Mouse (Mus musculus) intestine, postnatal 0 days (tissue): ENCODE measurements around the gene Glb1. TPM values are rescaled to one million over a fixed set of nuclear protein-coding genes. Genes with fewer than 3 reads are reported as not detected.

Experiments
- ATAC-seq: fragments of 200-750 bp; cut with Nextera tagmentation; 2 replicates; pipeline ENCODE4 v1.8.0; 2017; ENCODE audit warnings: mild to moderate bottlenecking, moderate TSS enrichment, moderate library complexity
- H3K27ac ChIP-seq: fragments of 300-500 bp; sonication (generic); 2 replicates; pipeline ENCODE4 v1.5.1; 2014; ENCODE audit warnings: mild to moderate bottlenecking, low read depth, low read length, moderate library complexity
- H3K27me3 ChIP-seq: fragments of 300-500 bp; sonication (generic); replicated peaks from 2 replicates; pipeline ENCODE4 v1.6.1; 2014; ENCODE audit warnings: low read length, mixed read lengths; ENCODE audit not compliant: control insufficient read depth, insufficient read depth
- H3K36me3 ChIP-seq: fragments of 300-500 bp; sonication (generic); 2 replicates; pipeline ENCODE4 v1.6.1; 2014; ENCODE audit warnings: mild to moderate bottlenecking, moderate library complexity; ENCODE audit not compliant: control insufficient read depth, insufficient read depth
- H3K4me1 ChIP-seq: fragments of 300-500 bp; sonication (generic); replicated peaks from 2 replicates; pipeline ENCODE4 v1.6.1; 2014; ENCODE audit warnings: antibody characterized with exemption, low read length, mixed read lengths; ENCODE audit not compliant: control insufficient read depth, insufficient read depth
- H3K4me2 ChIP-seq: fragments of 300-500 bp; sonication (generic); replicated peaks from 2 replicates; pipeline ENCODE4 v1.6.1; 2014; ENCODE audit warnings: low read depth, mild to moderate bottlenecking, moderate library complexity
- H3K4me3 ChIP-seq: fragments of 300-500 bp; sonication (generic); 2 replicates; pipeline ENCODE4 v1.5.1; 2014; ENCODE audit warnings: low read depth, low read length
- H3K9ac ChIP-seq: fragments of 300-500 bp; sonication (generic); 2 replicates; pipeline ENCODE4 v1.6.1; 2014; ENCODE audit warnings: mild to moderate bottlenecking, low read depth, low read length
- H3K9me3 ChIP-seq: fragments of 300-500 bp; sonication (generic); 2 replicates; pipeline ENCODE4 v1.6.1; 2016; ENCODE audit warnings: mixed run types; ENCODE audit not compliant: control insufficient read depth
- CTCF ChIP-seq: sonication (generic); IDR thresholded peaks from 2 replicates; pipeline ENCODE4 v1.5.1; 2016; ENCODE audit warnings: low read depth, mild to moderate bottlenecking, control low read depth, antibody characterized with exemption, moderate library complexity
- WGBS: fragments of 180-500 bp; shearing (Covaris S2); extraction: QIAGEN DNeasy Blood & Tissue Kit; methylation state at CpG from one replicate; pipeline ENCODE4 v1.1.7; 2014; 5-methylcytosine and 5-hydroxymethylcytosine counted together
- polyA plus RNA-seq: library from polyadenylated mRNA; unstranded; fragments of >200 nt; fragmentation: Nextera tagmentation; extraction: Ambion mirVana; gene quantifications from 2 replicates; pipeline ENCODE4 v1.2.1, GENCODE M21; 2015

The Glb1 gene
- polyA plus RNA-seq, 1 experiment from 2014 or later: 491 TPM

GRCm38 (mm10) chr9:114506564-114506963 is 105.7 kb downstream of the Glb1 start:
- 0 out of 2 replicates have a peak, but pooled peaks cover 3% of the 10 kb centered on the region for H3K4me1 ChIP-seq
- no peak overlapping the region for H3K4me2 ChIP-seq
- H3K4me3 ChIP-seq: no peak overlapping the region
- H3K9ac ChIP-seq: no peak overlapping the region
- no peak for TF ChIP-seq CTCF
- no peaks in the 10 kb centered on the region for H3K36me3 ChIP-seq
- 57% methylated on average over 4 of the region's 4 CpGs for WGBS
- no peak overlapping the region for H3K27ac ChIP-seq
- ATAC-seq: no peak
- no peaks in the 10 kb centered on the region for H3K9me3 ChIP-seq
- no peaks in the 10 kb centered on the region for H3K27me3 ChIP-seq

DNA sequence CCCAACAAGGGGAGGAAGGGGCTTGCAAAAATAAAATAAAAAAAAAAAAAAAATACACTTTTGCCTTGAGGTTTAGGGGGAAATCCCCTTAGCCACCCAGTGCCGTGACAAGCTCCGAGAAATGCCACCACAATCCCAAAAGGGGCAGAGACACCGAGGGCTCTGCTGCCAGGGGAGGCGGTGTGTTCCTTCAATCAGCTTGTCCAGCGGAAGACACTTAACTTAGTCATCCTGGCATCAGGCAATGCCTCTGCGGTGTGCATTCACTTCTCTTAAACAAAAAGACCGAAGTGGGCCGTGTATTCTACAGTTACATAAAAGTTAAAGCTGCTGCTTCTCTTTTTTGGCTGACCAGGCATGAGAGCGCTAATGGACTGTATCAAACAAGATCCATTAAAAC is 106.5 kb downstream of the Glb1 start:
- no peak overlapping the region for H3K4me3 ChIP-seq
- no peak overlapping the region for H3K27ac ChIP-seq
- peaks cover under 1% of the 10 kb centered on the region; the same call in 1 of the 2 replicates for H3K9me3 ChIP-seq
- peaks cover under 1% of the 10 kb centered on the region; the same call in 1 of the 2 replicates for H3K36me3 ChIP-seq
- TF ChIP-seq CTCF: no peak
- H3K4me2 ChIP-seq: no peak overlapping the region
- no peaks in the 10 kb centered on the region for H3K27me3 ChIP-seq
- WGBS: 82% methylated on average over 9 of the region's 9 CpGs
- ATAC-seq: no peak
- H3K4me1 ChIP-seq: 0 out of 2 replicates have a peak, but pooled peaks cover 3% of the 10 kb centered on the region
- H3K9ac ChIP-seq: no peak overlapping the region

DNA sequence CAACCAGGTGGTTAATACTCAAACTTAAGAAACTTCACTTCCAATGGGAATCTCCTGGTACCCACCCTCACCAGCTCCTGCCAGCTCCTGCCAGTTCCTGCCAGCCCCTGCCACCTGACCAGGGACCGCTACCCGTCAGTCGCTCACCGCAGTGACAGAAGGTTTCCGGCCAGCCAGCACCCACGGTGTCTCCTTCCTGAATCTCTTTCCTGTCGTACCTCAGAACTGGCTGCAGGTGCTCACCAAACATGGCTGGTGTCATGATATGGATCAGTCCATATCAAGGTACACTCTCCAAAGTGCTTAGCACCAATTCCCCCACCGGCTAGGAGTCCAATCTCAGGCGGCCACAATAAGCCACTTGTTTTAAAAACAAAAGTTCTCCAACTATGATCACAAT is 108.9 kb downstream of the Glb1 start:
- ATAC-seq: no peak
- TF ChIP-seq CTCF: no peak
- no peak overlapping the region for H3K4me2 ChIP-seq
- no peaks in the 10 kb centered on the region for H3K4me1 ChIP-seq
- WGBS: 95% methylated on average over 9 of the region's 9 CpGs
- no peak overlapping the region for H3K4me3 ChIP-seq
- H3K9ac ChIP-seq: no peak overlapping the region
- H3K9me3 ChIP-seq: peaks cover 3% of the 10 kb centered on the region; the same call in 1 of the 2 replicates
- H3K36me3 ChIP-seq: peaks cover 18% of the 10 kb centered on the region
- no peaks in the 10 kb centered on the region for H3K27me3 ChIP-seq
- no peak overlapping the region; the same call in 1 of the 2 replicates for H3K27ac ChIP-seq

DNA sequence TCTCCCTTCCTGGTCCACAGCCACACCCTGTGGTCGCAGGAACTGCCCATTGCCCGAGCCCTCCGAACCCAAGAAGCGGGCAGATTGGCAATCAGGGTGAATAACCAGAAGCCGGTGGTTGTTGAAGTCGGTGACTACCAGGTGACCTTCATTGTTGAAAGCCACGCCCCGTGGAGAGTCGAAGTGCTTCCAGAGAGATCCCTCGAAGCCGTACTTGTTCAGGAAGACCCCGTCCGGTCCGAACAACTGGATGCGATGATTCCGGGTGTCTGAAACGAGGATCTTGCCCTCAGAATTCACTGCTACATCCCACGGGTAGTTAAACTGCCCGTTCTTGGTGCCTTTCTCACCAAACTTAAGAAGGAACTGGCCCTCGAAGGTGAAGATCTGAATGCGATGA is 112.0 kb downstream of the Glb1 start:
- Histone ChIP-seq H3K9ac (no peak overlapping the region), H3K27ac (peak overlapping the region; percentile 46; the same call in 1 of the 2 replicates), H3K4me3 (no peak overlapping the region), H3K4me1 (0 out of 2 replicates have a peak, but pooled peaks cover 3% of the 10 kb centered on the region), H3K27me3 (no peaks in the 10 kb centered on the region), H3K4me2 (no peak overlapping the region), H3K36me3 (peaks cover 18% of the 10 kb centered on the region), H3K9me3 (peaks cover 3% of the 10 kb centered on the region; the same call in 1 of the 2 replicates)
- 97% methylated on average over 21 of the region's 21 CpGs for WGBS
- ATAC-seq: no peak
- no peak for TF ChIP-seq CTCF

DNA sequence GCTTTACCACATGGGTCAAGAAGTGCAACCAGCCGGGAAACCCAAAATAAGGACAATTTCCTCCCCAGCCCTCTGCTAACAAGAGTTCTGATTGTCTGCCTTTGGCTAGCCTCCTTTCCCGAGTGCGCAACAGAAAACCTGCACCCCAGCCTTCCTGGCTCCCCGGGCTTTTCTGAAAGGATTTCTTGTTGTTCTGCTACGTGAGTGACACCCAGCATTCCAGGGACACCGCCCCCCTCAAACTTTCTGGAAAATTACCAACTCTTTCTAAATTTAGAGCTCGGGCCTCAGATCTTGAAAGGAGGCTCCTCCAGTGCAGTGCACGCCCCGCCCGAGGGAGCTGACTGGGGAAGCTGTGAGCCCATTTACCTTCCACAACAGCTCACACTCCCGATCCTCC is 114.5 kb downstream of the Glb1 start, which contains the start of gene C130032M10Rik:
Gene C130032M10Rik (plus strand): TSS at position 334 of the 400 bp plus-strand sequence.
- peaks cover 18% of the 10 kb centered on the region for H3K36me3 ChIP-seq
- no peaks in the 10 kb centered on the region for H3K27me3 ChIP-seq
- 0 out of 2 replicates have a peak, but pooled peaks cover 3% of the 10 kb centered on the region for H3K4me1 ChIP-seq
- WGBS: 57% methylated on average over 11 of the region's 11 CpGs
- H3K27ac ChIP-seq: no peak within 1 kb of the TSS
- no peak within 1 kb of the TSS for H3K4me2 ChIP-seq
- ATAC-seq: no peak
- H3K4me3 ChIP-seq: no peak within 1 kb of the TSS
- no peak within 1 kb of the TSS for H3K9ac ChIP-seq
- no peak for TF ChIP-seq CTCF
- H3K9me3 ChIP-seq: peaks cover 3% of the 10 kb centered on the region; the same call in 1 of the 2 replicates

DNA sequence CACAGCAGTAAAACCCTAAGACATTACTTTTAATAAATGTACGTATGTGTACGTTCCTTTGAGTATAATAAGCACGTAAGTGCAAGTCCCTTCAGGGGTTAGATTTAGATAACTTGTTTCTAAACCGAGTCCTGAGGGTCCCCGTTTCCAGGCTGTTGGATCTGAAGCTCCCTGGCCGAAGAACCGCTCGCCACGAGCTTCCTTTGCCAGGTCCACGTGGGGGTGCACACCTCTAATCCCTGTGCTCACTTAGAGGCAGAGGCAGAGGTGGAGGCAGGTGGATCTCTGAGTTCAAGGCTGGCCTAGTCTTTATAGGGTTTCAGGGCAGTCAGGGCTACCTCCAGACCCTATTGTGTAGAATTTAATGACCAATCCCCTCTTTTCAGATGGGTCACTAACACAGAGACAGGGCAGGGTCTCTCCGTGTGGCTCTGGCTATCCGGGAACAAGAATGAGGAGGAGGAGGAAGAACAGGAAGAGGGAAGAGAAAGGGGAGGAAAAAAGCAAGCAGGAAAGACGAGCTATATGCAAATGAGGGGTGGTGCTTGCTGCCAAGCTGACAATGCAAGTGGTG is 117.1 kb downstream of the Glb1 start:
- H3K27me3 ChIP-seq: no peaks in the 10 kb centered on the region
- ATAC-seq: no peak
- WGBS: 71% methylated on average over 13 of the region's 13 CpGs
- no peak overlapping the region for H3K9ac ChIP-seq
- no peaks in the 10 kb centered on the region for H3K9me3 ChIP-seq
- 0 out of 2 replicates have a peak overlapping the region, but pooled peaks have one; percentile 70 for H3K27ac ChIP-seq
- no peak for TF ChIP-seq CTCF
- H3K4me1 ChIP-seq: 0 out of 2 replicates have a peak, but pooled peaks cover 3% of the 10 kb centered on the region
- H3K4me3 ChIP-seq: no peak overlapping the region
- peaks cover 12% of the 10 kb centered on the region for H3K36me3 ChIP-seq
- peak overlapping the region; percentile 13; the same call in 1 of the 2 replicates for H3K4me2 ChIP-seq
